Mouse (Mus musculus): ENCODE measurements around the gene Nxf7. TPM values are rescaled to one million over a fixed set of nuclear protein-coding genes. Genes with fewer than 3 reads are reported as not detected.

Nxf7 gene
- polyA plus RNA-seq (2015; fragmentation: Nextera tagmentation; extraction: Ambion mirVana), result 0.13 and 0.29 TPM in 2 replicates

GRCm38 (mm10) chrX:135598677-135599076 is at the start of gene Nxf7:
Gene Nxf7, minus strand, starts transcription at chrX:135598777.

DNA sequence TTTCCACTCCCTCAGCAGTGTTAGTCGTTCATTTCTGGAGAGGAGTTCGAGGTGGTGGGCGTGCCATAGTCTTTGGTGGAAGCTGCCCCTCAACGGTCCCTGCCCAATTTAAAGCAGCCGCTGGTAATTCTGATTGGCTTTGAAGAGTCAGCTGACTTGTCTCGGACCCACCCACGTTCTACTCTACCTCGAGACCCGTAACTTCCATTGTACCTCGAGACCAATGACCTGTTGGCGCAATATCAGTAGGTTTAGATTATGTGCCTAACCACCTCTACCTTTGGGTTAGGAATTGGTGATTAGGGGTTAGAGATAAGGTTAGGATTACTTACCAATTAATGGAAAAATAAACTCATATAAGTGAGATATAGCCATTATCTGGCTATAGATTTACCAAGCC is 29.0 kb upstream of the Nxf7 start, which contains the start of gene Prame:
Gene Prame (minus strand): TSS at position 101 of the 400 bp plus-strand sequence.

Other genes starting within 250 kb of the Nxf7 start
- 0.17 TPM in 1 of 2 replicates, not detected in the other for gene Gm5128, start 225.5 kb downstream of the Nxf7 start, polyA plus RNA-seq (2015; fragmentation: Nextera tagmentation; extraction: Ambion mirVana)
- gene Gm7903, start 164.9 kb downstream of the Nxf7 start, polyA plus RNA-seq (2015; fragmentation: Nextera tagmentation; extraction: Ambion mirVana), result 0.05 and 0.10 TPM in 2 replicates
- gene AV320801, start 104.2 kb downstream of the Nxf7 start, polyA plus RNA-seq (2015; fragmentation: Nextera tagmentation; extraction: Ambion mirVana), result 0.17 TPM in 1 of 2 replicates, not detected in the other
- 0.14 and 0.15 TPM in 2 replicates for gene Prame, start 28.9 kb upstream of the Nxf7 start, polyA plus RNA-seq (2015; fragmentation: Nextera tagmentation; extraction: Ambion mirVana)
- gene Tcp11x2, start 95.0 kb upstream of the Nxf7 start, polyA plus RNA-seq (2015; fragmentation: Nextera tagmentation; extraction: Ambion mirVana), result 0.12 TPM in 1 of 2 replicates, not detected in the other
- gene Tmsb15a, start 126.5 kb upstream of the Nxf7 start, polyA plus RNA-seq (2015; fragmentation: Nextera tagmentation; extraction: Ambion mirVana), result 1.2 TPM in 1 of 2 replicates, not detected in the other
- gene Armcx5, start 144.0 kb upstream of the Nxf7 start, polyA plus RNA-seq (2015; fragmentation: Nextera tagmentation; extraction: Ambion mirVana), result 8.2 and 8.3 TPM in 2 replicates
- gene Gprasp1, start 144.0 kb upstream of the Nxf7 start, polyA plus RNA-seq (2015; fragmentation: Nextera tagmentation; extraction: Ambion mirVana), result 34.1 and 44.5 TPM in 2 replicates
- 41.8 and 43.1 TPM in 2 replicates for gene Bhlhb9, start 198.8 kb upstream of the Nxf7 start, polyA plus RNA-seq (2015; fragmentation: Nextera tagmentation; extraction: Ambion mirVana)
- gene Gprasp2, start 240.3 kb upstream of the Nxf7 start, polyA plus RNA-seq (2015; fragmentation: Nextera tagmentation; extraction: Ambion mirVana), result 13.3 and 17.2 TPM in 2 replicates